Mouse (Mus musculus): ENCODE results near the gene Gm17660. TPM values are rescaled to one million over a fixed set of nuclear protein-coding genes. Genes with fewer than 3 reads are reported as not detected.

Gene Gm17660
- total RNA-seq (2022): not detected

GRCm38 (mm10) chr5:104077508-104077907, at the start of gene Gm17660:
Gene Gm17660, minus strand, starts transcription at chr5:104077608.
- no peak for DNase-seq (ENCODE audit: low spot score in 2 of 2)

- no peak for DNase-seq (ENCODE audit: low spot score in 2 of 2)
These were observed 49.3 kb upstream of the Gm17660 start for GRCm38 (mm10) chr5:104126561-104127320.

GRCm38 (mm10) chr5:104124016-104124658, 46.7 kb upstream of the Gm17660 start:
- no peak for DNase-seq (ENCODE audit: low spot score in 2 of 2)

- DNase-seq (ENCODE audit: low spot score in 2 of 2): no peak
These were observed 38.5 kb upstream of the Gm17660 start for GRCm38 (mm10) chr5:104115890-104116289.

GRCm38 (mm10) chr5:104115118-104115517, 37.7 kb upstream of the Gm17660 start:
- DNase-seq (ENCODE audit: low spot score in 2 of 2): peak; percentile 25 to 49

- DNase-seq (ENCODE audit: low spot score in 2 of 2): peak; percentile 29 to 48
These were observed 36.2 kb upstream of the Gm17660 start, which contains the start of gene Sparcl1 for GRCm38 (mm10) chr5:104113491-104114172. Gene Sparcl1, minus strand, starts transcription at chr5:104113733.

- no peak for DNase-seq (ENCODE audit: low spot score in 2 of 2)
These were observed 35.1 kb upstream of the Gm17660 start for GRCm38 (mm10) chr5:104112511-104112910.

GRCm38 (mm10) chr5:104112016-104112415, 34.6 kb upstream of the Gm17660 start:
- DNase-seq (ENCODE audit: low spot score in 2 of 2): no peak

GRCm38 (mm10) chr5:104110171-104110920, 32.9 kb upstream of the Gm17660 start:
- no peak for DNase-seq (ENCODE audit: low spot score in 2 of 2)

- DNase-seq (ENCODE audit: low spot score in 2 of 2): peak in 1 of 2 experiments; percentile 45
These were observed 32.1 kb upstream of the Gm17660 start for GRCm38 (mm10) chr5:104109516-104109915.

- no peak for DNase-seq (ENCODE audit: low spot score in 2 of 2)
These were observed 31.5 kb upstream of the Gm17660 start for GRCm38 (mm10) chr5:104108879-104109369.

GRCm38 (mm10) chr5:104108127-104108875, 30.9 kb upstream of the Gm17660 start:
- no peak for DNase-seq (ENCODE audit: low spot score in 2 of 2)

GRCm38 (mm10) chr5:104104111-104104510, 26.7 kb upstream of the Gm17660 start:
- no peak for DNase-seq (ENCODE audit: low spot score in 2 of 2)

- no peak for DNase-seq (ENCODE audit: low spot score in 2 of 2)
These were observed 25.8 kb upstream of the Gm17660 start for GRCm38 (mm10) chr5:104103171-104103570.

GRCm38 (mm10) chr5:104101678-104102531, 24.5 kb upstream of the Gm17660 start:
- no peak for DNase-seq (ENCODE audit: low spot score in 2 of 2)

GRCm38 (mm10) chr5:104096078-104096938, 18.9 kb upstream of the Gm17660 start:
- no peak for DNase-seq (ENCODE audit: low spot score in 2 of 2)

GRCm38 (mm10) chr5:104095416-104096077, 18.1 kb upstream of the Gm17660 start:
- DNase-seq (ENCODE audit: low spot score in 2 of 2): no peak

GRCm38 (mm10) chr5:104089751-104090150, 12.3 kb upstream of the Gm17660 start:
- DNase-seq (ENCODE audit: low spot score in 2 of 2): no peak

All from gastrocnemius, adult 8-10 months (tissue).